Mouse (Mus musculus): Measurements from ENCODE around the gene Nudt9.

The Nudt9 gene

DNA sequence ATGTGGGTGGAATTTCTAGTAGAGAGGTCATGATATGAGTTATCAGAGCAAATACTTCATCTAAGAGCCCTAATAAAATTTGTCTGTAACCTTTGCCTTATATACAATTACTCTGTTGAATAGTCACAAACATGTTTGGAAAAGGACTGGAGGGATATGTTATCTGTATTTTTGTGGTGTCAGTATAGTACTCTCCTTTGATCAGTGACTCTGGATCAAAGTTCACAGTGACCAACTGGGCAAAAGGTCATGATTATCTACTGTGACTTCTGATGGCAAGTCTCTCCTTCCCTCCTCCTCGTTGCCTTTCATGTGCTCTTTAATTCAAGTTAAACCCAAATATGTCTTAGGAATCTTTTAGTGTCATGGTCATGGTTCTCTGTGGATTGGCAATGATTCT is 10.3 kb upstream of the Nudt9 start:
- no peak for DNase-seq (ENCODE audit: low spot score in 2 of 2)

DNA sequence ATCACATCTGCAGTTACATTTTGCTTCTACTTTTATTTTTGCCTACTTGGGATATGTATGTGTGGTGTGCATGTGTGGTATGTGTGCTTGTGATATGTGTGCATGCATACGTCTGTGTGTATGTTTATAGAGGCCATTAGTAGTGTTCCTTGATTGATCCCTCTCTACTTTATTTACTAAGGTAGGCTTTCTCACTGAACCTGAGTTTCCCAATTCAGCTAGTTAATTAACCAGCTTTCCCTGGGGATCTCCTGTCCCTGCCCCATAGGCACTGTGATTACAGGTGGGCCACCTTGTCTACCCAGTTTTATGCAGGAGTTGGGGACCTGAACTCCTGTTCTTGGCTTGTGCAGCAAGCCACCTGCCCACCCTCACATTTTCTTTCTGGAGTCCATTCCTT is 9.4 kb upstream of the Nudt9 start:
- no peak for DNase-seq (ENCODE audit: low spot score in 2 of 2)

DNA sequence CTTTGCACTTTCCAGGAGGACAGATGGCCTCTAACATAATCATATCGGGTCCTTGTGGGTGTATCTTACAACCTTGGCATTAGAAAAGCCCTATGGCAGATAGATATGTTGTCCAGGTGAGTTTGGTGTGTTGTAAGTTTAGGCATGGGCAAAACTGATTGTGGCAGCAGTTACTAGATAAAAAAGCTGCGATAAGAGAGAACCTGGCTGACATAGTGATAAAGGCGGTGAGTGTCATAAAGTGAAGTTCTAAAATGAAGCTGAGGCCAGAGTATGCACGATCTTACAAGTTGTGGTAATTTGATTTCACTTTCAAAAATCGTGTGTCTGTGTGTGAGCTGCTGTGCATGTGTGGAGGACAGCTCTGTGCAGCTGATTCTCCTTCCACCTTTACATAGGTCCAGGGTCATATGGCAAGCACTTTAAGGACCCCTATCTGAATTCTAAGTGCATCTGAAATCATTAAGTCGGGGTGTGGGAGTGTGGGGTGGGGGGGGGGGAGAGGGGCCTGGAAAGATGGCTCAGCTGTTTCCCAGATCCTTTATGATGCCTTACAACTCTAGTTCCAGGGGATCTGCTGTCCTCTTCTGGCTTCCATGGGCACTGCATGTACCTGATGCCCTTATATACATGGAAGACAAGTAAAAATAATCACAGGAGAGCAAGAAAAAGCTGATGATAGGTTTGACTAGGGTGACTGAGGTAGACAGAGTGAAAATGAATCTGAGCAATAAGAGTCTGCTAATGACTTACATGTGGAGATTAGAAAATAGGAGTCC is 6.8 kb upstream of the Nudt9 start:
- DNase-seq (ENCODE audit: low spot score in 2 of 2): peak in 1 of 2 experiments; percentile 32

DNA sequence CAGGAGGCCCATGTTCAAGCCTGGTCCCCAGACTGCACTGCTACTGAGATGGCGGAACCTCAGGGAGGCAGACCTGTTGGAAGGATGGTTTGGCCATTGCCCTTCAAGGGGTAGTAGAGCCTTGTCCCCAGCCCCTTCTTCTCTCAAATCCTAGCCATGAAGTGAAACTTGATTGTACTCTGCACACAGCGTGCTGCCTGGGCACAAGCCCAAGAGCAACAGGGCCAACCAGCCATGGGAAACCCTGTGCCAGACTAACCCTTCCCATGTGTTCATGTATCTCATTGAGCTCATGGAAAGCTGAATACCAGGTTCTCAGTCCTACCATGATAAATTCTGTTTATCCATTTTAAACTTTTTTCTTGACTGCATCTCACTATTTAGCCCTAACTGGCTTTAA is 3.2 kb upstream of the Nudt9 start:
- no peak for DNase-seq (ENCODE audit: low spot score in 2 of 2)

DNA sequence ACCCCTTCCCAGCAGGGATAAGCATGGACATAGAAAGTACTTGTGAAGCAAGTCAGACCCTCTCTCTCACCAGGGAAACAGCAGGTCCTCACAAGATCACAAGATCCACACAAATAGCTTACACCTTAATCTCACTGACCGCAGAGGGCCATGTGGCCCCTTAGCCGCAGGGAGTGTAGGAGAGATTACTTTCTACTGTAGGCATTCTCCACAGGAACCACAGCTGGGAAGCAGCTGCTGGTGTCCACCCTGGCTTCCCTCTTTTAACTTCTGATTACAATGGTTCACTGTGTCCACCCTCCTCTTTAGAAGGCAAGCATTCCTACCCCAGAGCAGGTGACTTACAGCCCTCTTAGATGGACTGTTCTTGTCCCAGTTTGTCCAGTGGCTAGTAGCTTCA is 2.4 kb upstream of the Nudt9 start:
- DNase-seq (ENCODE audit: low spot score in 2 of 2): no peak

DNA sequence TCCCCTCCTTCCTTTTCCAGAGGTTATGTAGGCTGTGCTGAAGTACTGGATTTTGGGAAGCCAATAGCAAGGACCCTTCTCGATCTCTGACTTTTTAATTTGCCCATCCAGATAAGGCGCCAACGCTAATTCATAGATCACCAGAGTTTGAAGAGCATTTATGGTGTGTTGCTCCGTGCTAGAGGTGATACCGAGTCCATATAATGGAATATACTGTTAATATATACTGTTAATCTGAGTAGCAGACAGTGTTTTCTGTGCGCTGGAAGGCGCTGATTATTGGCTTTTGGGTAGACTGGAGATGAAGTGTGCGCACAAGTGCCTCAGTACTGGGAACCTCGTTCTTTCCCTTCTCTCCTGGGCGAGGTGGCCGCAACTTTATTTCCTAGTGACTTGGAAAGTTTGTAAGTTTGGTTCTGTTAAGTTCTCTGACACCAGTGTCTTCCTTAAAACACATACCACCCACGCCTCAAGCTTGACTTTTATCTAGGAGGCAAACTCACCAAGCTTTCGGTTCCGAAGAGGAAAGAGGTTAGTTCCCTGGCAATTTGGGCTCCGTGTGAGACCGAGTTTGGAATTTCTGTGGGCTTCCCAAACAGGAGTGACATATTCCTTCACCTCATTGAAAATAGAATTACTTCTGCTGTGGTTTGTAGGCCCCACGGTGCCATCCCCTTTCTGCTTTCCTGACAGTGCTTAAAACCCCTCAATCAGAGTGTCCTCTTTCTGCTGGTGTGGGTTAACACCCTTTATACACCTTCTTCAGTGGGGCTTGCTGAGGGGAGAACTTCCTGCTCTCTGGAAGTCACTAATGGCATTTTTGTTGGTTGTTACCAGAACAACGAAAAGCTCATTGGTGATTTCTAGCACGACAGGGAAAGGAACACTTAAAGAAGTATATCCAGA is 1.3 kb downstream of the Nudt9 start:
- no peak for DNase-seq (ENCODE audit: low spot score in 2 of 2)

DNA sequence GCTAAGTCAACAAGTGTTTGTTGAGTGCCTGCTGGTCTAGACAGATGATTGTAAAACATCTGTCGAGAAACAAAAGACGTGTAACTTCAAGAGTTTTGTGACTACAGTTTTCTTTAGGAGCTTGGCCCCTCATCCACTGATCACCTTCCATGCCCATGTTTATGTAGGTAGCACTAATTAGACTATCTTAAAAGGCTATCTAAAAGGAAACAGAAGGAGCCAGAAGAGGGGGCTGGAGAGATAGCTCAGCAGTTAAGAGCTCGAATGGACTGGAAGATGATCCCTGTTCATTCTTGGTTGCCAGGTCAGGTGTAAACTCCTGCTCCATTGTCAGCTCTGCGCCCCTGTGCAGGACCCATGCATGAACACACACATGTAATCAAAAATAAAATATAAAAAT is 2.0 kb downstream of the Nudt9 start:
- DNase-seq (ENCODE audit: low spot score in 2 of 2): no peak

DNA sequence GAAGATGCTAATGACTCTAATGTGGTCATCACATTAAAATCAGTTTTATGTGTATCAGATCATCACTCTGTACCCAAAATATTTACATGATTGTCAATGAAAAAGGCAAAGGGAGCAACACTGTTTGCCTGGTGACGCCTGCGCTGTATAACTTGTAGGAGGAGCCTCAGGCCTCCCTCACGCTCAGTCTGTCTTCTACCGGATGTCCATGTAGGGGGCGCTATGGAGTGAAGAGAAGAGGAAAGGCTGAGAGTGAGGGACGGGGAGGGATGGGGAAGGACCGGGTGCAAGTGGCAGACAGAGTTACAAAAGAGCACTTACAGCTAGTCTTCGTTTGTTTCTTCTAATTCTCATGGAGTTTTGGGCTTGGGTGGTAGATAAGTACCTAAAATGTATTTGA is 6.8 kb downstream of the Nudt9 start:
- DNase-seq (ENCODE audit: low spot score in 2 of 2): no peak

DNA sequence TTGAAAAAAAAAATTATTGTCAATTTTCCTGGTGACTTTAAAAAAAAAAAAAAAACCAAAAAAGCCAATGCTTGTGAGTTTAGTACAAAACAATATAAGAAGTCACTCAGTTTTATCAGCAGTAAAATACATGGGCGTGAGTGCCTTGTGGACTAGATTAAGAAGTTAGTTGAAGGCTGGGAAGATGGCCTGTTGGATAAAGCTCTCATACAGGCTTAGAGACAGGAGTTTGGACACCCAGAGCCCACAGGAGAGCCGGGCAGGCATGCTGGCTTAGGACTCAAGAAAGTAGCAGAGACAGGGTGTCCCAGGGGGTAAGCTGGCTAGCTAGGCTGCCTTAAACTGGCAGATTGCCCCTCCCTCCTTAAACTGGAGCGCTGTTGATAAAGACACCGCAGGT is 8.8 kb downstream of the Nudt9 start:
- no peak for DNase-seq (ENCODE audit: low spot score in 2 of 2)

DNA sequence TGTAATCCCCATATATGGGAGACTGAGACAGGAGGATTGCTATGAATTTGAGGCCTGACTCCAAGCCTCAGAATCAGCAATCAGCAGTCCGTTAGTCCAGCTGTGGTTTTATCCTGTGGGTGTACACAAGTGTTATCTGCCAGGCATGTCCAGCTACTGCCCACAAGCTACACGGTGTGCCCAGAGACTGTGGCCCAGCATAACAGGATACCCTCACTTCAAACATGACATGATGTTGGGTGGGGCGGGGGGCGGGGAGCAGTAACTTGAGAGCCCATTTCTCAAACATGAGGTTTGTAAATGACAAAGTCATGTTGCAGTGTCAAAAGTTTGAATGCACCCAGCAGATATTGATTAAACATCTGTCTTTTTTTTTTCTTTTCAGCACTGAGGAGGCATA is 9.7 kb downstream of the Nudt9 start:
- DNase-seq (ENCODE audit: low spot score in 2 of 2): no peak

DNA sequence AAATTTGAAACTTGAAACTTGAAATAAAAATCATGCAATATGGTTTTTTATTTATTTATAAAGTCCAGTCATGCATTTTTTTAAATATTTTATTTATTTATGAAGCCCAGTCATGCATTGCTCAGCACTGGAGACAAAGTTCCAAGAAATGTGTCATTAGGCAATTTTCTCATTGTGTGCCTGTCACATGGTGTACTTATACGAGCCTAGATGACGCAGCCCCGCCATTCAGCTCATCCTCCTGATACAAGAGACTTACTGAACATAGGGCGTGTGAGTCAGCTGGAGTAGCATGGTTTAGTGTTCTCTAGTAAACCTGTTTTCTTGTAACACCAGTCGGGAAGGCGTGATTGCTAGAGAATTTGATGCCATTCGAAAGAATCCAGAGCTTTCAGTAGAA is 10.2 kb downstream of the Nudt9 start:
- no peak for DNase-seq (ENCODE audit: low spot score in 2 of 2)

DNA sequence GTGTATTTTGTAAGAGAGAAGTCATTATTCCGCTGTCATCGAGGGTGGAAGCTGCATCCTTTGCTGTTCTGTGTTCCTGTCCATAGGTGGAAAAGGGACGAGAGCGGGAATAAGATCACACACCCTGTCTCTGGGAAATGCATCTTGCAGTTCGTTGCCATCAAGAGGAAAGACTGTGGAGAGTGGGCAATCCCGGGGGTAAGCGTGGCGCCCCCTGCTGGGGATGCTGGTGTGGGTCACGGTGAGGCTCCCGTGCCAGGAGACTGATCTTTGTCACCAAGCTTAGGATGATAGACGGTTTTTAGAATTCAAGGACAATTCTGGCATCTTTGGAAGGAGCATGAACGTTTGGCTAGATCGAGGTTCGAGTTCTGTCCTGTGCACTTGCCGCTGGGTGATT is 11.9 kb downstream of the Nudt9 start:
- no peak for DNase-seq (ENCODE audit: low spot score in 2 of 2)

DNA sequence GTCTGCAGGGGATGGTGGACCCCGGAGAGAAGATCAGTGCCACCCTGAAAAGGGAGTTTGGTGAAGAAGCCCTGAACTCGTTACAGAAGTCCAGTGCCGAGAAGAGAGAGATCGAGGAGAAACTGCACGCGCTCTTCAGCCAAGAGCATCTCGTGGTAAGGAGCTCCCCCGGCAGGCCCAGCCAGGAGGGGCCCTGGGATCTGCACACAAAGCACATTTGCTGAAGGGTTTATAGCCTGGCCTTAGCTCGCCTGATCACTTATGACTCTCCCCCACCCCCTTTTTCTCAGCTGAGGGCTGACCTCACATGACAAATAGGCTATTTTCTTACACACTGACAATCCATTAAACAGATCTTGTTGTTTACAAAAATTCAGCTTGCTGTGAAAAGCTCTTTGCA is 13.5 kb downstream of the Nudt9 start:
- DNase-seq (ENCODE audit: low spot score in 2 of 2): no peak

DNA sequence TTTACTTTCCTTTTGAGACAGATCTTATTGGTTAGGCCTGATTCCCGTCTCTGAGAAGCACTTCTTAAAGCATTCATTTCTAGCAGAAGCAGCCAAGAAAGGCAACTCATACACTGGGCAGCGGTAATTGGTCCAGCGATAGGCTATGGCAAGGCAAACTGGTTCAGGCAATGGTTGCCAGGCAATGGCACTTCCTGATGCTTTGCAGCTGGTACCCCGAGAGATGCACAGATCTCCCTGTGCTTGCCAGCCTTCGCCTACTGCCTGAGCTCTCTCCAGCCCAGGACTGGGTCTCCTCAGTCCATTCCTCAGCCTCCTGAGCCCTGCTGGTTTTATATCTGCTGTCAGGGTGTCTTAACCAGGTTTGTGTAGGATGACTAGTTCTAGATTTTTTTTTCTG is 14.3 kb downstream of the Nudt9 start:
- DNase-seq (ENCODE audit: low spot score in 2 of 2): no peak

DNA sequence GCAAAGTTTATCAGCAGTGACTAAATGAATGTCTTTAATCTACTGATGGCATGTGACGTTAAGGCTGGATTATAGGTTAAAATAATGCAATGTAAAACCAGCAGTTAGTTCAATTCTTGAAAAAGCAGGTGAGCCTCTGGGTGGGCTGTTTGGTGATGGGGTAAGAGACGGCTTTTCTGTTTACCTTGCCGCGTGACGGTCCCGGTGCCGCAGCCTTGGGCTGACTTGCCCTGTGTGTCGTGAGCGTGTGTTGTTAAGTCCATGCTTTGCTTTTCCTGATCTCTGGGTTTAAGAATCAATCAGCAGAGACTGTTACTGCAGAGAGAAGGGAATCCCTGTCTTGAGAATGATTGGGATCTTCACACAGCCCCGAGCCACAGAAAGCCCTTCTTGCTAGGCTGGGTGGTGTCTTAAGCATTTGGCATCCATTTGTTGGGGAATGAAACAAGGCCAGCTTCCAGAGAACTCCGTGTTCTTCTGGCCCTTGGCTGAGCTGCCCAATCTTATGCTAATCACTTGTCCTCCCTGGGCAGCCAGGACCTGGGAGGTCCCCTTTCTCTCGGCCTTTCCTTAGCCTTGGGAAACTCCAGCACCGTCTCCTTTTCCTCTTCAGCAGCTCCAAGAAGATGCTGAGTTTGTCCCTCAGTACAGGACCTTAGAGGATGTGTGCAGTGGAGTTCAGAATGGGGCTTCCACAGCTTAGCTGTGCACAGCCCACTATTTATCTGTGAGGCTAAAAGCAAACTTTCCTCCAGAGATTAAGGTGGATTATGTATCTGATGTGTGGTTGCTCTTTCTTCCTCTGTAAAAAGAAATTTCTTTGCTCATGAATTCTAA is 16.0 kb downstream of the Nudt9 start:
- peak in 1 of 2 experiments; percentile 47 for DNase-seq (ENCODE audit: low spot score in 2 of 2)

DNA sequence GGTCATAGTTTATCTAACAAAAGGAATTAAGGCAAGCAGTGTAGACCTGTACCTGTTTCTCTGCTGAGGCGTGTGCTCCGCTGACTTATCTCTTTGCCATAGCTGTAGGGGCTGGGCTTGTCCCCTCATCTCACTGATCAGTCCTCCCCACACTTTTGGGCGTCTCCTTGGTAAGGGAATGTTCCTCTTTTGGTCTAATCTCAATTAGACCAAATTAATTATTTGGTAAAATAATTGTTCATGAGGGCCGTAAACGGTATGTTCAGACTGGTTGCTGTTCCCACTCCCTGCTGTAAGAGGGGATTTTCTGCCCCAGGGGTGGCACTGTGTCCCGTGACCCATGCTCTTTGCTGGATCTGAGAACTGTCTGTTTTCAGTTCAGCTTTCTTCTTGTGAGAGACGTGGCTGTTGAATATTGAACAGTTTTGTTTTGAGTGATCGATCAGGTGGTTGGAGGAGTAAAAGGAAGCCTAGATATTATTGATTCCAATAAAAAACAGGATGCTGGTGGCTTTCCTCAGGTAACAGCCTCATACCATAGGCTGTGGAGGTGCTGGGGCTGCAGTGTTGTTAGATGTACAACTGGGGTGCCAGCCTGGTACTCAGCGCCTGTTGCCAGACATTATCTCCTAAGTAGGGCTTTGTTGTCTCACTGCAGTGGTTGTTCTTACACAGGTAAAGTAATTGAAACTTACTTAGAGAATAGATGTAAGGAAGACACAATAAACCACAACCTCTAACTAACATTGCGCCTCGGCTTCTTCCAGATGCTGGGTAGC is 16.9 kb downstream of the Nudt9 start:
- DNase-seq (ENCODE audit: low spot score in 2 of 2): no peak

DNA sequence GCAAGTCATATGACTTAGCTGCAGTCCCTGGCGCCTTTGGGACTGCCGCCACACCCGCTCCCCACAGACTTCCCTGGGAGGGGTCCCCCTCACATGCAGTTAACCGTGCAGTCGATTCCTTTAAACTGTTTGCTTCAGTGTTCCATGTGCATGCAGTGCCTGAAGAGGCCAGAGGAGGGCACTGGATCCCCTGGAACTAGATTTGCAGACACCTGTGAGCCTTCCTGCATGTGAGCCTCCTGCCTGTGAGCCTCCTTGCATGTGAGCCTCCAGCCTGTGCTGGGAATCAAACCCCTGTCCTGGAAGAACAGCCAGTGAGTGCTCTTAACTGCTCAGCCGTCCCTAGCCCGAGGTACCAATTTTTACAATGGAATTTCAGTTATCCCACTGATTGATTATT is 22.6 kb downstream of the Nudt9 start:
- DNase-seq (ENCODE audit: low spot score in 2 of 2): no peak

DNA sequence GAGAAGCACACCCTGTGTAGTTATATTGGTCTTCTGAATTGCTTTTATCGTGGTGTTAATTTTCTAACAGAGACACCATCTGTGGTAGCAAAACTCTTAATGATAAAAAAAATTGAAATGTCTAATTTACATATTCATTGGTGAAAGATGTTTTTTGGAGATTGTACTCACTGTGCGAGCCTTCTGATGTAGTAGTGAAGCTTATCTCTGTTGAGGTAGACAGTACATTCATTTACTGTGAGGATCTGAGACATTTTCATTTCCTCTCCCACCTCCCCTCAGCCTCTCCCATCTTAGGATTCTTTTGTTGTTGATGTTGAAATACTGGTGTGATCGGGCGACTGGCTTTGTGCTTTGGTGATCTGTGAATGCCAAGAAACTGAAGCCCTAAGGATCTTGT is 24.9 kb downstream of the Nudt9 start:
- no peak for DNase-seq (ENCODE audit: low spot score in 2 of 2)

DNA sequence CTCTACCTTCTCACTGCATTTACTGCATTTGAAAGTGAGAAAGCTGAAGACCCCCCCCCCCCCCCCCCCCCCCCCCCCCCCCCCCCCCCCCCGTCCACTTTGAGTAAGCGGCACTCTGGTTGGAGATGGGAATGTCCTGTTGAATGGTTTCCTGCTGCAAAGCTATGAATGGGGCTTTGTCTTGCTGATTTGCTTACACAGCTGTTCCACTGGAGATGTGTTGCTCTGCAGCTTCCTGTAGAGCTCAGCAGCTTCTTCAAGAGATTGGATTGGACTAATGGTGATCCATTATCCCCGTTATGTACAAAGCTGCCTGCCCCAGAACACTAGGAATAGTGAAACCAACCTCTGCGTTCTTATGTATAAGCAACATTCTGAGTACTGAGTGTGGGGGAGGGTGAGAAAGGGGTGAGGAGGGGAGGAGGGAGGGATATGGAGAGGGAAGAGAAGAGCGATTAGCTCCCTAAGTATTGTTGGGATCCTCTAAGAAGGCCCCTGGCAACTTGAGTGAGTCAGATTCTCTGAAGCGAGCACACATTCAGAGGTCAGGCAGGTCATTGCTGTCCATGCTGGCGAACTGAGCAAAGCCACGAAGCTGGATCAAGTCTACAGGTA is 26.3 kb downstream of the Nudt9 start:
- DNase-seq (ENCODE audit: low spot score in 2 of 2): no peak

DNA sequence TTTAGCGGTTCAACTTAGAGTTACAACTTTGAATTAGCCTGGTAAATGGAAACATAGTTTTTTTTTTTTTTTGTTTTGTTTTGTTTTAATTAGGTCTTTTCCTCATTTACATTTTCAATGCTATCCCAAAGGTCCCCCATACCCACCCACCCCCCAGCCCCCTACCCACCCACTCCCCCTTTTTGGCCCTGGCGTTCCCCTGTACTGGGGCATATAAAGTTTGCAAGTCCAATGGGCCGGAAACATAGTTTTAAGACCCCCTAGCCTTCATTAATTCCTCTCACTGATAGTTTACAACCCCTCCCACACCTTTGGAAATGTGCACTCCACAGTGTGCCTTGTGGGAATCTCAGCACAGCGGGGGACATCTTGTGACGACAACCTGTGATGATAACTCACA is 27.5 kb downstream of the Nudt9 start:
- DNase-seq (ENCODE audit: low spot score in 2 of 2): no peak

DNA sequence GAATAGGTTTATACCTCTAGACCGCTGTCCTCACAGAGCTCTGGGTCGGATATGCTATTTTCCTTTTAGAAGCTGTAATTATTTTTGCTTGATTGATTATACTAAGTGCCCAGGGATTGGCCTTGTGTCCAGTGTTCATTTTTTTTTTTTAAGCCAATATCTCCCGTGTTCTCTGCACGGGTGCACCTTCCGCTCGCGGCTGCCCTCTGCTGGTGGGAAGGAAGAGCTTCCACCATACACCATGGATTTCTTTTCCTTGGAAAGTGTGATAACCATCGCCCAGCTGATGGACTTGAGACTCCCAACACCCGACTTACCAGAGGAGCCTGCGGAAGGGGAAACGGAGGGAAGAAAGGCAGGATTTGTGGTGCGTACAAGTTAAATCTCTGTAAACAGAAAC is 28.3 kb downstream of the Nudt9 start:
- DNase-seq (ENCODE audit: low spot score in 2 of 2): peak in 1 of 2 experiments; percentile 43

All from right cerebral cortex, postnatal 36 days (tissue).